Mouse (Mus musculus) intestine, embryonic 14.5 days (tissue): ENCODE measurements around the gene Smg5. TPM values are rescaled to one million over a fixed set of nuclear protein-coding genes. Genes with fewer than 3 reads are reported as not detected.
A peak's percentile ranks its signal among the peaks of the same experiment; 100 is the strongest.
"Not testable (repeated sequence)": the region's sequence is repeated elsewhere in the genome, so short reads cannot be mapped to it uniquely, and the experiment has no call there.

Source experiments
- ATAC-seq: fragments of 200-750 bp; cut with Nextera tagmentation; replicated peaks from 2 replicates; pipeline ENCODE4 v1.8.0; 2017; ENCODE audit warnings: low read depth, moderate number of reproducible peaks, moderate TSS enrichment, moderate library complexity; ENCODE audit not compliant: low FRiP score, low TSS enrichment
- DNase-seq: peaks from one replicate; pipeline ENCODE4 v3.0.0-alpha.2; 2018; ENCODE audit warnings: low spot score
- H3K27ac ChIP-seq: fragments of 300-500 bp; sonication (generic); 2 replicates; pipeline ENCODE4 v1.5.1; 2014; ENCODE audit warnings: low read depth, mild to moderate bottlenecking, control low read depth
- H3K27me3 ChIP-seq: fragments of 300-500 bp; sonication (generic); replicated peaks from 2 replicates; pipeline ENCODE4 v1.6.1; 2014; ENCODE audit warnings: low read length, control low read depth; ENCODE audit not compliant: control insufficient read depth, insufficient read depth
- H3K36me3 ChIP-seq: fragments of 300-500 bp; sonication (generic); 2 replicates; pipeline ENCODE4 v1.6.1; 2014; ENCODE audit warnings: low read length, control low read depth; ENCODE audit not compliant: control insufficient read depth, insufficient read depth
- H3K4me1 ChIP-seq: fragments of 300-500 bp; sonication (generic); replicated peaks from 2 replicates; pipeline ENCODE4 v1.6.1; 2014; ENCODE audit warnings: low read length, control low read depth, mixed read lengths; ENCODE audit not compliant: control insufficient read depth, insufficient read depth
- H3K4me2 ChIP-seq: fragments of 300-500 bp; sonication (generic); 2 replicates; pipeline ENCODE4 v1.6.1; 2014; ENCODE audit warnings: low read length
- H3K4me3 ChIP-seq: fragments of 300-500 bp; sonication (generic); 2 replicates; pipeline ENCODE4 v1.5.1; 2014; ENCODE audit warnings: low read depth, low read length, control low read depth, mixed read lengths
- H3K9ac ChIP-seq: fragments of 300-500 bp; sonication (generic); 2 replicates; pipeline ENCODE4 v1.6.1; 2014; ENCODE audit warnings: mild to moderate bottlenecking, low read length
- H3K9me3 ChIP-seq: fragments of 300-500 bp; sonication (generic); 2 replicates; pipeline ENCODE4 v1.6.1; 2016; ENCODE audit warnings: low read length, control low read depth; ENCODE audit not compliant: control insufficient read depth
- WGBS: fragments of 180-500 bp; shearing (Covaris S2); extraction: QIAGEN DNeasy Blood & Tissue Kit; methylation state at CpG from one replicate; pipeline ENCODE4 v1.1.7; 2014; 5-methylcytosine and 5-hydroxymethylcytosine counted together
- polyA plus RNA-seq: library from polyadenylated mRNA; unstranded; fragments of >200 nt; fragmentation: Nextera tagmentation; extraction: Ambion mirVana; gene quantifications from 2 replicates; pipeline ENCODE4 v1.2.1, GENCODE M21; 2014

Smg5 gene
- polyA plus RNA-seq, result 39.4 and 40.1 TPM in 2 replicates

- peak; percentile 87 for ATAC-seq
- H3K4me1 ChIP-seq, result peaks cover 12% of the 10 kb centered on the region
- peak within 1 kb of the TSS; percentile 82 for H3K4me3 ChIP-seq
- H3K36me3 ChIP-seq, result peaks cover under 1% of the 10 kb centered on the region; the same call in 1 of the 2 replicates
- DNase-seq, result peak; percentile 98
- WGBS, result 2% methylated on average over 65 of the region's 66 CpGs
- H3K4me2 ChIP-seq, result peak within 1 kb of the TSS; percentile 83
- H3K27ac ChIP-seq, result peak within 1 kb of the TSS; percentile 93
- H3K9ac ChIP-seq, result peak within 1 kb of the TSS; percentile 92
- no peaks in the 10 kb centered on the region for H3K27me3 ChIP-seq
- H3K9me3 ChIP-seq, result no peaks in the 10 kb centered on the region
Observed at GRCm38 (mm10) chr3:88336058-88337013, at the start of gene Smg5, which contains the start of gene Tmem79. Gene Smg5 (plus strand): TSS chr3:88336260. Gene Tmem79 (minus strand): TSS chr3:88336148.

GRCm38 (mm10) chr3:88287110-88287509 lies 49.0 kb upstream of the Smg5 start, which contains the start of gene Gm38392:
Gene Gm38392 (minus strand): TSS chr3:88287210.
- no peaks in the 10 kb centered on the region for H3K36me3 ChIP-seq
- no peaks in the 10 kb centered on the region for H3K9me3 ChIP-seq
- no peaks in the 10 kb centered on the region for H3K4me1 ChIP-seq
- no peak within 1 kb of the TSS for H3K27ac ChIP-seq
- WGBS, result 91% methylated on average over 4 of the region's 4 CpGs
- no peak for ATAC-seq
- H3K9ac ChIP-seq, result no peak within 1 kb of the TSS
- DNase-seq, result no peak
- no peak within 1 kb of the TSS for H3K4me3 ChIP-seq
- no peaks in the 10 kb centered on the region for H3K27me3 ChIP-seq
- no peak within 1 kb of the TSS for H3K4me2 ChIP-seq

GRCm38 (mm10) chr3:88288133-88288713 lies 47.8 kb upstream of the Smg5 start:
- not testable (repeated sequence) for H3K27ac ChIP-seq, H3K36me3 ChIP-seq, H3K9ac ChIP-seq, DNase-seq, H3K4me1 ChIP-seq, H3K27me3 ChIP-seq, H3K4me2 ChIP-seq, H3K9me3 ChIP-seq, H3K4me3 ChIP-seq, ATAC-seq
- 81% methylated on average over 8 of the region's 10 CpGs for WGBS

DNA sequence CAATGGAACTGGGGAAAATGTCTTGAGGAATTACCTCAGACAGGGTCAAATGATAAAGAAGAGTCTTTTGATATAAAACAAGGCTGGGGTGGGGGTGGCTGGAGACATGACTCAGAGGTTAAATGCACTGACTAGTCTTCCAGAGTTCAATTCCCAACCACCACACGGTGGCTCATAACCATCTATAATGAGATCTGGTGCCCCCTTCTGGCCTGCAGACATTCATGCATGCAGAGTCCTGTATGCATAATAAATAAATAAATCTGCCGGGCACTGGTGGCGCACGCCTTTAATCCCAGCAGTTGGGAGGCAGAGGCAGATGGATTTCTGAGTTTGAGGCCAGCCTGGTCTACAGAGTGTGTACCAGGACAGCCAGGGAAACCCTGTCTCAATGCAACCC lies 44.1 kb upstream of the Smg5 start:
- H3K9ac ChIP-seq, result no peak overlapping the region
- H3K4me1 ChIP-seq, result peaks cover 7% of the 10 kb centered on the region; the same call in 1 of the 2 replicates
- H3K4me3 ChIP-seq, result no peak overlapping the region
- no peak overlapping the region for H3K4me2 ChIP-seq
- DNase-seq (no peak), ATAC-seq (no peak)
- H3K36me3 ChIP-seq, result no peaks in the 10 kb centered on the region
- no peaks in the 10 kb centered on the region for H3K27me3 ChIP-seq
- H3K27ac ChIP-seq, result no peak overlapping the region
- WGBS, result 54% methylated on average over 4 of the region's 4 CpGs
- H3K9me3 ChIP-seq, result no peaks in the 10 kb centered on the region

DNA sequence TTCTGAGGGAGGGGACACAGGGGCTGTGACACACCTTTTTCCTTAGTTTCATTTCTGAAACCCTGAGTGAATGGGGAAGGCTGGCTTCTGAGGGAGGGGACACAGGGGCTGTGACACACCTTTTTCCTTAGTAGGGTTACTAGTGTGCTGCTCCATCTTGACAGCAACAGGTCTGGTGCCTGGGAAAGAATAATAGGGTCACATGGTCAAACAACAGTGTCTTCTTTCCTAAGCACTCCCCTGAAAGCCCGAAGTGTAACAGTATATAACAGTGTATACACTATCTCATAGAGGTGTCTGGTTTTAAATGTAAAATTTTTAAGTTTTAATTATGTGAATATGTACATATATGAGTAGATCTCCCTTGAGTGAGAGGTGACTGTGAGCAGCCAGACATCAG lies 40.8 kb upstream of the Smg5 start:
- not testable (repeated sequence) for ATAC-seq, H3K9me3 ChIP-seq, H3K9ac ChIP-seq, H3K27me3 ChIP-seq, H3K27ac ChIP-seq, DNase-seq
- Histone ChIP-seq H3K4me2 (peak overlapping the region; percentile 66), H3K4me1 (peaks cover 14% of the 10 kb centered on the region), H3K36me3 (peaks cover 14% of the 10 kb centered on the region), H3K4me3 (0 out of 2 replicates have a peak overlapping the region, but pooled peaks have one; percentile 73)
- 48% methylated on average over 1 of the region's 1 CpGs for WGBS

- H3K36me3 ChIP-seq, result peaks cover 23% of the 10 kb centered on the region
- peak overlapping the region; percentile 73 for H3K4me3 ChIP-seq
- ATAC-seq, result peak; percentile 33; the same call in 1 of the 2 replicates
- peaks cover 14% of the 10 kb centered on the region for H3K4me1 ChIP-seq
- no peaks in the 10 kb centered on the region for H3K9me3 ChIP-seq
- peak overlapping the region; percentile 55 for H3K9ac ChIP-seq
- WGBS, result 2% methylated on average over 12 of the region's 12 CpGs
- DNase-seq, result peak; percentile 52
- no peaks in the 10 kb centered on the region for H3K27me3 ChIP-seq
- peak overlapping the region; percentile 66 for H3K4me2 ChIP-seq
- H3K27ac ChIP-seq, result peak overlapping the region; percentile 74
Observed at GRCm38 (mm10) chr3:88296110-88296560, 39.9 kb upstream of the Smg5 start.

DNA sequence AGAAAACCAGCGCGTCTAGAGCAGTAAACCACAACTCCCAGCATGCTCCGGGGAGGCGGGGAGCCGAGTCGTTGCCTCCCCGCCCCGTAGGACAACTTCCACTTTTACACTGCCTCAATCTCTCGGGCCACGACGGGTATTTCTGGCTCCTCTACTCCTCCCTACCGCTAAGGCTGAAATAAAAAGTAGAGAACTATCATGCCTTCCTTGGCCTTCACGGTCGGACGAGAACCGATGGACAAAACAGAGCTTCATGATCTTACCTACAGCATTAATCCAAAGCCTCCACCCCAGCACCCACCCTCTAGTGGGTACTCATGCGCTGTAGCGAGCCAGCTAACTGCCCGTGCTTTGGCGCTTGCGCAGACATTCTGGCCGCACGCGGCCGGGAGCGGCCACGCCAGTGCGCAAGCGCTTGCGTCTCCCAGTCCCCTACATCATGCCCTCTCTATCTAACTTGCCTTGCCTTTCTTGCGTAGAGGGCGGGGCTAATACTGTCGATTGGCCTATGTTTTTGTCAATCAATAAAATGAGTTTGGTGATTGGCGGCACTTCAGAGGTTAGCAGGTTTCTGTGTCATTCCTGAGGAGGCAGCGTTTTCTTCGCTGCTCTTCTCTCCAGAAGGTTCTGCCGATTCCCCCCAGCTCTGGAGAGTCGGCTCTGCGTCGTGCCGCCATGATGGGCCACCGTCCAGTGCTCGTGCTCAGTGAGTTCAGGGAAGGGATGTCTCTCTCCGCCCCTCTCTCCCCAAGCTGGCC lies 39.3 kb upstream of the Smg5 start, which contains the start of the genes Tsacc and Cct3:
TSS of gene Tsacc (minus strand) at position 439 of the 758 bp plus-strand sequence.
TSS of gene Cct3 (plus strand) at position 556 of the 758 bp plus-strand sequence.
- peak; percentile 97 for ATAC-seq
- no peaks in the 10 kb centered on the region for H3K27me3 ChIP-seq
- DNase-seq, result peak; percentile 95
- peak within 1 kb of the TSS; percentile 81 for H3K9ac ChIP-seq
- under 1% methylated on average over 44 of the region's 44 CpGs for WGBS
- peak within 1 kb of the TSS; percentile 91 for H3K4me2 ChIP-seq
- peak within 1 kb of the TSS; percentile 73 for H3K4me3 ChIP-seq
- no peaks in the 10 kb centered on the region for H3K9me3 ChIP-seq
- H3K27ac ChIP-seq, result peak within 1 kb of the TSS; percentile 92
- peaks cover 29% of the 10 kb centered on the region for H3K36me3 ChIP-seq
- peaks cover 14% of the 10 kb centered on the region for H3K4me1 ChIP-seq
